8 mouse cellular contexts compared by ENCODE assay signal in genomic region chr5:33272845-33273776, GRCm38 (mm10). TPM values are rescaled to one million over a fixed set of nuclear protein-coding genes. Genes with fewer than 3 reads are reported as not detected.
DNase-seq lines count a peak whose midpoint lies in the region; ATAC-seq and TF ChIP-seq lines count a peak whose summit lies in the region.

No protein-coding gene starts in this region.

- peak overlapping the region; percentile 98 for H3K4me3 ChIP-seq in layer of hippocampus, adult 2 months
- H3K4me3 ChIP-seq in bone marrow, adult 2 months (replicated peaks; ENCODE audit: control insufficient read depth, low read depth, low read length), result peak overlapping the region; percentile 85
- peak overlapping the region; percentile 86 for H3K4me3 ChIP-seq in forebrain, embryonic 16.5 days (replicated peaks; ENCODE audit: low read length)

- H3K9ac ChIP-seq in forebrain, embryonic 16.5 days (replicated peaks; ENCODE audit: low read depth, low read length), result peak overlapping the region; percentile 89

- peak; percentile 8; the same call in 1 of the 2 replicates for ATAC-seq in forebrain, embryonic 16.5 days
- no peak for ATAC-seq in monocyte, adult 5-6 weeks (replicated peaks; ENCODE audit: insufficient number of reproducible peaks, low FRiP score, low TSS enrichment, poor library complexity, severe bottlenecking)

- no peaks in the 10 kb centered on the region for H3K27me3 ChIP-seq in forebrain, embryonic 16.5 days (replicated peaks; ENCODE audit: control insufficient read depth, insufficient read depth, low read length)

- peak overlapping the region; percentile 98 for H3K27ac ChIP-seq in layer of hippocampus, adult 2 months
- peak overlapping the region; percentile 94 for H3K27ac ChIP-seq in bone marrow, adult 2 months (ENCODE audit: control insufficient read depth, insufficient read depth, low read depth, low read length, poor library complexity)
- peak overlapping the region; percentile 93 for H3K27ac ChIP-seq in forebrain, embryonic 16.5 days (ENCODE audit: low read length)

- H3K36me3 ChIP-seq in forebrain, embryonic 16.5 days (ENCODE audit: control insufficient read depth, insufficient read depth), result peaks cover 13% of the 10 kb centered on the region

- 40% methylated on average over 7 of the region's 7 CpGs for WGBS in bone marrow, adult 2 months
- WGBS in forebrain, embryonic 16.5 days, result 78% methylated on average over 7 of the region's 7 CpGs

- TF ChIP-seq CTCF in layer of hippocampus, adult 2 months (conservative IDR thresholded peaks at IDR 0.05), result no peak
- no peak for TF ChIP-seq CTCF in bone marrow, adult 2 months (IDR thresholded peaks at IDR 0.05; ENCODE audit: control insufficient read depth, insufficient read depth, low read length)

- no peak for DNase-seq in layer of hippocampus, adult 2 months (ENCODE audit: low spot score in 2 of 2)
- DNase-seq in layer of hippocampus, postnatal 36 days, result no peak
- DNase-seq in lung, postnatal 10 days, result peak; percentile 14
- no peak for DNase-seq in embryo, embryonic 11 days
- no peak for DNase-seq in kidney, postnatal 36 days

- peak overlapping the region; percentile 90 for H3K4me2 ChIP-seq in forebrain, embryonic 16.5 days (ENCODE audit: low read length)

- TF ChIP-seq POLR2A in bone marrow, adult 2 months (IDR thresholded peaks at IDR 0.05; ENCODE audit: borderline replicate concordance, control insufficient read depth, low read depth, low read length), result no peak

- peaks cover 5% of the 10 kb centered on the region; the same call in 1 of the 2 replicates for H3K4me1 ChIP-seq in bone marrow, adult 2 months (ENCODE audit: control insufficient read depth, insufficient read depth, low read length)
- peaks cover 39% of the 10 kb centered on the region for H3K4me1 ChIP-seq in forebrain, embryonic 16.5 days (replicated peaks; ENCODE audit: control insufficient read depth, insufficient read depth, low read length)

- H3K9me3 ChIP-seq in forebrain, embryonic 16.5 days (ENCODE audit: control insufficient read depth, low read length), result no peaks in the 10 kb centered on the region

RNA-seq across cellular contexts. Expression of gene Ctbp1, which starts 1.7 kb away (rescaled TPM):
- total RNA-seq in layer of hippocampus, adult 2 months (2021), result 100 to 1,000 TPM; 285 to 286 TPM
- total RNA-seq in layer of hippocampus, postnatal 36 days (2021), result 100 to 1,000 TPM; 276 to 303 TPM
- polyA plus RNA-seq in bone marrow, adult 2 months (2011; ENCODE audit: insufficient read depth, insufficient read length, low replicate concordance, missing spikeins), result 98.6 and 105 TPM in 2 replicates
- 496 and 540 TPM in 2 replicates for polyA plus RNA-seq in forebrain, embryonic 16.5 days (2015; fragmentation: Nextera tagmentation; extraction: Ambion mirVana)
- total RNA-seq in monocyte, adult 5-6 weeks (2017), result 106 to 143 TPM (median 135 TPM) in 3 replicates

RNA-seq across cellular contexts. Expression of gene Spon2, which starts 54.9 kb away (rescaled TPM):
- under 1 TPM in 1 of 2 experiments, not detected in 1; 0.34 TPM for total RNA-seq in layer of hippocampus, adult 2 months (2021)
- total RNA-seq in layer of hippocampus, postnatal 36 days (2021), result under 1 TPM; 0.37 to 0.40 TPM
- polyA plus RNA-seq in bone marrow, adult 2 months (2011; ENCODE audit: insufficient read depth, insufficient read length, low replicate concordance, missing spikeins), result 3.1 and 6.6 TPM in 2 replicates
- polyA plus RNA-seq in forebrain, embryonic 16.5 days (2015; fragmentation: Nextera tagmentation; extraction: Ambion mirVana), result 3.7 and 5.0 TPM in 2 replicates
- total RNA-seq in monocyte, adult 5-6 weeks (2017), result not detected in 3 replicates
